ENCODE assay signal across 8 mouse cellular contexts in the genomic region with DNA sequence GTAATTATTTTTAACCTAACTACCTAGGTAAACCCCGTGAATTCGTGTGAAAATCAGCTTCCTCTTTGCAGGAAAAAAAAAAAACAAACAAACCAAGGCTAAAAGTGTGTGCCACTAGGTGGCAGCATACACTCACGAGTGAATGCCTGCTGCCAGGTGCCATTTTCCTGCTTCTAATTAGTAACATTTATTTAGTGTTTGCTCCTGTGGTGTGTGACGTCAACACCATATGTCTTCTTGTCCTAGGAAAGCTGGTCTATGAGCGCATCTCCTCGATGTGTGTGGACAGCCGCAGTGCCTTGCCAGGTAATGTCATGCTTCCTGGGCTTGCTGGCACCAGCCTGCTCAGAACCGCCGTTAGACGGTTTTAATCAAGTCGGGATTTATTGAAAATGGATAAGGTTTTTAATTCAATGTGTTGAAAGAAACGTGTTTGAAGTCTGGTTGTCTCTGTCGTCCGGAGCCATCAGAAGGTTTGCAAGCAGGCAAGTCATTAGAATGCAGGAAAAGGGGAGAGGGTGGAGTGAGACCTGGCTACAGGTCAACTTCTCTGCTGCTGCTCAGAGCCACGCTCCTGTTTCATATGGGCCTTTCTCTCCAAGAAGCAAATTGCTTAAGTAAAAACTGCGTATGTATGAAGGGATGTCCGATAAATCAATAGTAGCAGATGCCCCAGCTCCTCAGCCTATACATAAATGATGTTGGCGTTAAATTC. TPM values are rescaled to one million over a fixed set of nuclear protein-coding genes. Genes with fewer than 3 reads are reported as not detected.
DNase-seq lines count a peak whose midpoint lies in the region; ATAC-seq lines count a peak whose summit lies in the region.

No protein-coding gene starts in this region.

- no peak overlapping the region for H3K4me3 ChIP-seq in heart, embryonic 10.5 days
- no peak overlapping the region for H3K4me3 ChIP-seq in embryonic facial prominence, embryonic 10.5 days

- no peaks in the 10 kb centered on the region for H3K9me3 ChIP-seq in heart, embryonic 10.5 days
- H3K9me3 ChIP-seq in embryonic facial prominence, embryonic 10.5 days: no peaks in the 10 kb centered on the region

- H3K27me3 ChIP-seq in heart, embryonic 10.5 days (ENCODE audit: insufficient read depth, poor library complexity, severe bottlenecking): no peaks in the 10 kb centered on the region
- H3K27me3 ChIP-seq in embryonic facial prominence, embryonic 10.5 days (replicated peaks; ENCODE audit: low read depth, poor library complexity, severe bottlenecking): no peaks in the 10 kb centered on the region

- H3K4me1 ChIP-seq in heart, embryonic 10.5 days: no peaks in the 10 kb centered on the region
- H3K4me1 ChIP-seq in embryonic facial prominence, embryonic 10.5 days: no peaks in the 10 kb centered on the region

- peak; percentile 91 for DNase-seq in heart, adult 11 months
- no peak for DNase-seq in heart, embryonic 10.5 days (ENCODE audit: low spot score)
- peak; percentile 67 for DNase-seq in adrenal gland, postnatal 14 days
- DNase-seq in embryonic facial prominence, embryonic 10.5 days (ENCODE audit: low spot score): peak; percentile 61
- DNase-seq in heart, postnatal 4 days: peak; percentile 71
- peak; percentile 80 for DNase-seq in layer of hippocampus, adult 9-11 months
- peak; percentile 77 to 78 for DNase-seq in right cerebral cortex, postnatal 10 days (ENCODE audit: low spot score in 2 of 2)

- H3K36me3 ChIP-seq in heart, embryonic 10.5 days: peaks cover 36% of the 10 kb centered on the region
- H3K36me3 ChIP-seq in embryonic facial prominence, embryonic 10.5 days (replicated peaks): peaks cover 28% of the 10 kb centered on the region

- 60% methylated on average over 18 of the region's 18 CpGs for WGBS in heart, embryonic 10.5 days
- 65% methylated on average over 18 of the region's 18 CpGs for WGBS in embryonic facial prominence, embryonic 10.5 days

- peak; percentile 89 for ATAC-seq in megakaryocyte, adult 5-6 weeks (ENCODE audit: poor library complexity, severe bottlenecking)

- no peak overlapping the region for H3K27ac ChIP-seq in heart, embryonic 10.5 days
- H3K27ac ChIP-seq in embryonic facial prominence, embryonic 10.5 days (replicated peaks): no peak overlapping the region

RNA-seq across cellular contexts. Expression of gene Vps35l, which starts 26.2 kb away (rescaled TPM):
- polyA plus RNA-seq in heart, embryonic 10.5 days (2016; fragmentation: Nextera tagmentation; extraction: Ambion mirVana): 52.3 and 56.3 TPM in 2 replicates
- 52.4 and 62.7 TPM in 2 replicates for total RNA-seq in adrenal gland, postnatal 14 days (2021)
- polyA plus RNA-seq in embryonic facial prominence, embryonic 10.5 days (2016; fragmentation: Nextera tagmentation; extraction: Ambion mirVana): 69.1 and 70.0 TPM in 2 replicates
- 10 to 100 TPM; 36.0 to 37.1 TPM for total RNA-seq in heart, postnatal 4 days (2021)
- 40.4 and 51.6 TPM in 2 replicates for total RNA-seq in megakaryocyte, adult 5-6 weeks (2015)
- 49.5 and 49.7 TPM in 2 replicates for total RNA-seq in megakaryocyte, adult 5-6 weeks (2017)

RNA-seq across cellular contexts. Expression of gene Ccp110, which starts 53.9 kb away (rescaled TPM):
- 10.2 and 11.3 TPM in 2 replicates for polyA plus RNA-seq in heart, embryonic 10.5 days (2016; fragmentation: Nextera tagmentation; extraction: Ambion mirVana)
- 8.2 and 9.5 TPM in 2 replicates for total RNA-seq in adrenal gland, postnatal 14 days (2021)
- polyA plus RNA-seq in embryonic facial prominence, embryonic 10.5 days (2016; fragmentation: Nextera tagmentation; extraction: Ambion mirVana): 34.3 and 37.2 TPM in 2 replicates
- total RNA-seq in heart, postnatal 4 days (2021): 1 to 10 TPM; 5.8 to 6.9 TPM
- total RNA-seq in megakaryocyte, adult 5-6 weeks (2015): 12.2 and 13.5 TPM in 2 replicates
- total RNA-seq in megakaryocyte, adult 5-6 weeks (2017): 9.6 and 21.1 TPM in 2 replicates
